Mouse (Mus musculus): Measurements from ENCODE around the gene Hic1. TPM values are rescaled to one million over a fixed set of nuclear protein-coding genes. Genes with fewer than 3 reads are reported as not detected.

The Hic1 gene
- total and polyA plus RNA-seq, 2 experiments from 2014 or later, result 4.8 to 17.8 TPM

DNA sequence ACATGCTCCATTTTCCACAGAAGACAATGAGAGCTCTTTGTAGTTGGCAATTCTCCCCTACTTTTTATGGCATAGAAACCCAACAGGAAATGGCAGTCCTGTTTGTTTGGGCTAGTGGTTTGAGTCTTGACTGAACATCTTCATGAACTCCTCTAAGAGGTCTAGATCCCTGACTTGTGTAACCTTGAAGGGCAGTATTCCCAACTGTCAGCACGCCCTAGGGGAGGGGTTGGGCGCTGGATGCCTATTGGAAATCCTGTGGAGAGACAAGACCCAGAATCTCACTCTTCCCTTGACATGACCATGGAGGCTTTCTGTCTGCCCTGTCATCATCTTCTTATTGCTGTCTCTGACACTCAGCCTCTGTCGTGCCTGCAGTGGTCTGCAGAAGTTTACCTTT, 49.5 kb downstream of the Hic1 start:
- Histone ChIP-seq H3K36me3 (replicated peaks; ENCODE audit: control insufficient read depth, insufficient read depth, low read length) (no peaks in the 10 kb centered on the region), H3K4me1 (ENCODE audit: control insufficient read depth, insufficient read depth) (peaks cover 13% of the 10 kb centered on the region), H3K9ac (replicated peaks; ENCODE audit: low read depth, low read length) (no peak overlapping the region)

DNA sequence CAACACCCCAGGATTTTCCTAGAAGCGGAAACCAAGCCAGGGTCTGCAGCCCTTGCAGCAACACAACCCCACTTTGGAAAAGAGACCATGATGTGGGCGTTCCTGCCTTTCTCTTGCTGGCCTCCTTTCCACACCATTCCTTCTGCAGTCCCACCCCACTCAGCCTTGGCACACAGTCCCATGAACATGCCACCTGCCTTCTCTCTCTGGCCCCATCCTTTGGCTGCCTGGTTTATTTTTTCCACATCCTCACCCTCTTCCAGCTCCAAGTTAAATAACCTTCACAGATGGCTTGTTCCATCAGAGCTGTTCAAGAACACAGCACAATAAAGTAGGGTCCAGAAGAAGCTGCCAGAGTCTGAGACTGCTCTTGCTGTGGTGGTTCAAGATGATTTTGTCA, 50.0 kb downstream of the Hic1 start:
- Histone ChIP-seq H3K9ac (replicated peaks; ENCODE audit: low read depth, low read length) (no peak overlapping the region), H3K4me2 (ENCODE audit: low read depth, low read length) (no peak overlapping the region), H3K4me3 (ENCODE audit: low read depth, low read length) (no peak overlapping the region), H3K9me3 (replicated peaks; ENCODE audit: control insufficient read depth, low read length) (no peaks in the 10 kb centered on the region), H3K27me3 (ENCODE audit: control insufficient read depth, insufficient read depth, low read length) (no peaks in the 10 kb centered on the region), H3K4me1 (ENCODE audit: control insufficient read depth, insufficient read depth) (peaks cover 13% of the 10 kb centered on the region), H3K36me3 (replicated peaks; ENCODE audit: control insufficient read depth, insufficient read depth, low read length) (no peaks in the 10 kb centered on the region), H3K27ac (ENCODE audit: low read depth) (0 out of 2 replicates have a peak overlapping the region, but pooled peaks have one; percentile 11)
- TF ChIP-seq EP300 (IDR thresholded peaks at IDR 0.05; ENCODE audit: low read depth) (no peak), CTCF (IDR thresholded peaks at IDR 0.05; ENCODE audit: low read depth) (no peak)
- ATAC-seq (ENCODE audit: insufficient read depth, low read depth), result no peak; the same call in 1 of the 2 replicates
- 70% methylated on average over 2 of the region's 2 CpGs for WGBS
- no peak for DNase-seq (ENCODE audit: low spot score)

More for the DNA sequence above, 49.5 kb downstream of the Hic1 start:
- Histone ChIP-seq H3K27ac (ENCODE audit: low read depth) (0 out of 2 replicates have a peak overlapping the region, but pooled peaks have one; percentile 11), H3K4me3 (ENCODE audit: low read depth, low read length) (no peak overlapping the region), H3K27me3 (ENCODE audit: control insufficient read depth, insufficient read depth, low read length) (no peaks in the 10 kb centered on the region), H3K9me3 (replicated peaks; ENCODE audit: control insufficient read depth, low read length) (no peaks in the 10 kb centered on the region), H3K4me2 (ENCODE audit: low read depth, low read length) (no peak overlapping the region)
- WGBS, result 52% methylated on average over 3 of the region's 3 CpGs
- TF ChIP-seq EP300 (IDR thresholded peaks at IDR 0.05; ENCODE audit: low read depth), result no peak
- TF ChIP-seq CTCF (IDR thresholded peaks at IDR 0.05; ENCODE audit: low read depth), result no peak
- ATAC-seq (ENCODE audit: insufficient read depth, low read depth) (no peak), DNase-seq (ENCODE audit: low spot score) (no peak)

DNA sequence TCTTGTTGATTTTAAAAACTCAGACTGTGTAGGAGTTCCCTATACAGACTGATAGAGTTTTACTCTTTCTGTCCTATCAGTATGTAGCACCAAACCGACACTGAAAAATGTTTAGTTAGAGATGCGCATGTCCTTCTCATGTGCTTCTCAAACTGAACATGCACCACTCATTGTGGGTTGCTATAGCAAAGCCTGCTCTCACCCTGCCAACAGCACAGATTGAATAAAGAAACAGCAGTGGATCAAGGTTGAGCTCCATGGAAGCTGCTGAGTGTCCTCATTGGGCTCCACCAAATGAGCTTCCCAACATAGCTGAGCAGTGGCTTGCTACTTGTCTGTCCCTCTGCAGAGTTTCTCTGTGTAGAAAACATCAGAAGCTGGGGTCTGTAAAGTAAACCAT, 51.2 kb downstream of the Hic1 start:
- no peak overlapping the region for H3K9ac ChIP-seq (replicated peaks; ENCODE audit: low read depth, low read length)
- 88% methylated on average over 2 of the region's 2 CpGs for WGBS
- peaks cover 13% of the 10 kb centered on the region for H3K4me1 ChIP-seq (ENCODE audit: control insufficient read depth, insufficient read depth)
- no peak for ATAC-seq (ENCODE audit: insufficient read depth, low read depth)
- H3K27me3 ChIP-seq (ENCODE audit: control insufficient read depth, insufficient read depth, low read length), result no peaks in the 10 kb centered on the region
- DNase-seq (ENCODE audit: low spot score), result no peak
- no peak overlapping the region for H3K27ac ChIP-seq (ENCODE audit: low read depth)
- TF ChIP-seq CTCF (IDR thresholded peaks at IDR 0.05; ENCODE audit: low read depth), result no peak
- no peak for TF ChIP-seq EP300 (IDR thresholded peaks at IDR 0.05; ENCODE audit: low read depth)
- no peaks in the 10 kb centered on the region for H3K9me3 ChIP-seq (replicated peaks; ENCODE audit: control insufficient read depth, low read length)
- no peak overlapping the region for H3K4me3 ChIP-seq (ENCODE audit: low read depth, low read length)
- H3K36me3 ChIP-seq (replicated peaks; ENCODE audit: control insufficient read depth, insufficient read depth, low read length), result no peaks in the 10 kb centered on the region
- no peak overlapping the region for H3K4me2 ChIP-seq (ENCODE audit: low read depth, low read length)

DNA sequence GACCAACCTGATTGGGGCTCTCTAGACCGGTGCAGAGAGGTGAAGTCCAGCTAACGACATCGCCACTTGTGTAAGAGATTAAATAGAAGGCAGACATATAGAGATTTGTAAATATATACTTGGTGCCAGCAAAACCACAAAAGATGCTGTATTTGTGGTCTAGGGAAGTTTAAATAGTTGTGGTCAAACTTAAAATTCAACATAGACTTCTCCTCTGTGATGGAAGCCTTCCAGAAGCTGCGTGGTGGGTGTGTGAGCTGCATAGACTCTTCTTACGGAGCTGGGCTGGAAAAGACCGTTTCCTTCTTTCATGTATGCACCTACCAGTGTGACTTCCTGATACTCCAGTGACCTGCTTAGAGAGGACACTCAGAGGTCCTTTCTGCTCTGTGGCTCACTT, 52.9 kb downstream of the Hic1 start:
- Histone ChIP-seq H3K36me3 (replicated peaks; ENCODE audit: control insufficient read depth, insufficient read depth, low read length) (no peaks in the 10 kb centered on the region), H3K4me1 (ENCODE audit: control insufficient read depth, insufficient read depth) (peaks cover 13% of the 10 kb centered on the region), H3K9me3 (replicated peaks; ENCODE audit: control insufficient read depth, low read length) (no peaks in the 10 kb centered on the region), H3K9ac (replicated peaks; ENCODE audit: low read depth, low read length) (no peak overlapping the region), H3K4me2 (ENCODE audit: low read depth, low read length) (no peak overlapping the region), H3K27ac (ENCODE audit: low read depth) (no peak overlapping the region), H3K4me3 (ENCODE audit: low read depth, low read length) (no peak overlapping the region), H3K27me3 (ENCODE audit: control insufficient read depth, insufficient read depth, low read length) (no peaks in the 10 kb centered on the region)
- TF ChIP-seq CTCF (IDR thresholded peaks at IDR 0.05; ENCODE audit: low read depth) (no peak), EP300 (IDR thresholded peaks at IDR 0.05; ENCODE audit: low read depth) (no peak)
- no peak for DNase-seq (ENCODE audit: low spot score)
- ATAC-seq (ENCODE audit: insufficient read depth, low read depth), result no peak
- WGBS, result 71% methylated on average over 6 of the region's 6 CpGs

MicroRNAs within 50 kb of the gene (microRNA counts, 519-probe panel; counts per million panel counts)
- microRNA mmu-miR-132 (4,175 counts per million, percentile 51 among the panel's probes with 10 or more counts), microRNA mmu-miR-212 (not detected)

Small RNAs within 50 kb of the gene (microRNA-seq; reads per million reads assigned to microRNA genes)
- gene Mir132 (334 reads per million, percentile 70 among the genes with 10 or more reads in this experiment), gene Mir212 (29.6 reads per million, percentile 41 among the genes with 10 or more reads in this experiment)

Other genes with a start within 250 kb of the Hic1 start
- gene Smg6, start 243.7 kb downstream of the Hic1 start, total RNA-seq (2014; rRNA removed; ENCODE audit: low replicate concordance), result 15.7 and 21.1 TPM in 2 replicates
- 6.9 and 7.1 TPM in 2 replicates for gene Smg6, start 243.7 kb downstream of the Hic1 start, polyA plus RNA-seq (2015; fragmentation: Nextera tagmentation; extraction: Ambion mirVana)
- gene Srr, start 243.6 kb downstream of the Hic1 start, total RNA-seq (2014; rRNA removed; ENCODE audit: low replicate concordance), result 16.3 and 34.0 TPM in 2 replicates
- gene Srr, start 243.6 kb downstream of the Hic1 start, polyA plus RNA-seq (2015; fragmentation: Nextera tagmentation; extraction: Ambion mirVana), result 14.5 and 15.8 TPM in 2 replicates
- 8.9 and 35.2 TPM in 2 replicates for gene Ovca2, start 9.3 kb upstream of the Hic1 start, total RNA-seq (2014; rRNA removed; ENCODE audit: low replicate concordance)
- 12.9 and 13.4 TPM in 2 replicates for gene Ovca2, start 9.3 kb upstream of the Hic1 start, polyA plus RNA-seq (2015; fragmentation: Nextera tagmentation; extraction: Ambion mirVana)
- gene Dph1, start 21.7 kb upstream of the Hic1 start, total RNA-seq (2014; rRNA removed; ENCODE audit: low replicate concordance), result 34.4 and 72.1 TPM in 2 replicates
- 19.3 and 20.2 TPM in 2 replicates for gene Dph1, start 21.7 kb upstream of the Hic1 start, polyA plus RNA-seq (2015; fragmentation: Nextera tagmentation; extraction: Ambion mirVana)
- gene Rtn4rl1, start 24.3 kb upstream of the Hic1 start, total RNA-seq (2014; rRNA removed; ENCODE audit: low replicate concordance), result 6.0 and 19.7 TPM in 2 replicates
- 12.2 and 12.8 TPM in 2 replicates for gene Rtn4rl1, start 24.3 kb upstream of the Hic1 start, polyA plus RNA-seq (2015; fragmentation: Nextera tagmentation; extraction: Ambion mirVana)
- gene Rpa1, start 178.8 kb upstream of the Hic1 start, total RNA-seq (2014; rRNA removed; ENCODE audit: low replicate concordance), result 115 and 118 TPM in 2 replicates
- gene Rpa1, start 178.8 kb upstream of the Hic1 start, polyA plus RNA-seq (2015; fragmentation: Nextera tagmentation; extraction: Ambion mirVana), result 62.9 and 66.9 TPM in 2 replicates
- gene Smyd4, start 178.9 kb upstream of the Hic1 start, total RNA-seq (2014; rRNA removed; ENCODE audit: low replicate concordance), result 13.1 and 19.7 TPM in 2 replicates
- 13.2 and 14.8 TPM in 2 replicates for gene Smyd4, start 178.9 kb upstream of the Hic1 start, polyA plus RNA-seq (2015; fragmentation: Nextera tagmentation; extraction: Ambion mirVana)